Mouse (Mus musculus) olfactory bulb, adult 2 months (tissue): ENCODE measurements at regions not wholly inside any gene's neighbourhood (a gene's known extent, or its start where the extent isn't known, plus 50 kb on each side); places are given as distances from the start of the nearest gene placed in this dataset.

ENCODE experiments used
- CTCF ChIP-seq: fragments of 200-500 bp; IDR thresholded peaks from 2 replicates; pipeline ENCODE4 v1.5.1; 2012; ENCODE audit warnings: low read depth, mild to moderate bottlenecking, low read length, moderate library complexity; ENCODE audit not compliant: insufficient read depth
- POLR2A ChIP-seq: fragments of 200-500 bp; IDR thresholded peaks from 2 replicates; pipeline ENCODE4 v1.6.1; 2012; ENCODE audit warnings: mild to moderate bottlenecking, low read depth, low read length, moderate library complexity; ENCODE audit not compliant: insufficient read depth

DNA sequence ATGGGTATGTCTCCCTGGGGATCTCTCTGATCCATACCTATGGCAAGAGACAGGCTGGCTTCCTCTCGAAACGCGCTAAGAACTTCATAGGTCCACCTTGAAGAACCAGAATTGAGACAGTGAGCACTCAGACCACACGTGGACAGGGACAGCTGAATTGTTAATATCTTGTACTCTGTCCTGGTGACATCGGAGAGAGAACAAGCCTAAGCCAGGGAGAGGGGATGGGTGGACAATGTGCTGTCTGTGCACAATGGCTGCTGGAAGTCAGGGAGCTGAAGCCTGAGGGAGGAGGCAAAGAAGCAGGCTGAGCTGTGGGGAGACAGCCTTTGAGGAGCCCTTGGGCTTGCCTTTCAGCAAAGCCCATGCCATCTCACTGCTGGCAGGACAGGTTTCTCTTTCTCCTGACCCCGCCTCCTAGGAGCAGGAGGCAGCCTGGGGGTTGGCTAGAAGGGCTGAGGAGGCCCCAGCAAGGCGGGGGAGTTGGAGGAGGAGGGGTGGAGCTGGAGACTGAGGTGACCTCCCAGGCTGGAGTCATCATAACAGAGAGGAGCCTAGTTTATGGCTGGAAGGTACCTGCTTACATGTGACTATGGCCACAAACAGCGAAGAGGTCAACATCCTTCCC lies 238.6 kb upstream of the Stt3b start:
- TF ChIP-seq POLR2A (no peak), CTCF (no peak)
